Mouse (Mus musculus) T-cell, adult 2 months (primary cell): ENCODE results near the gene Rbm19.

Experiments
- DNase-seq: peaks from one replicate; pipeline ENCODE4 v3.0.0; 2022; ENCODE audit warnings: low spot score

Gene Rbm19

DNA sequence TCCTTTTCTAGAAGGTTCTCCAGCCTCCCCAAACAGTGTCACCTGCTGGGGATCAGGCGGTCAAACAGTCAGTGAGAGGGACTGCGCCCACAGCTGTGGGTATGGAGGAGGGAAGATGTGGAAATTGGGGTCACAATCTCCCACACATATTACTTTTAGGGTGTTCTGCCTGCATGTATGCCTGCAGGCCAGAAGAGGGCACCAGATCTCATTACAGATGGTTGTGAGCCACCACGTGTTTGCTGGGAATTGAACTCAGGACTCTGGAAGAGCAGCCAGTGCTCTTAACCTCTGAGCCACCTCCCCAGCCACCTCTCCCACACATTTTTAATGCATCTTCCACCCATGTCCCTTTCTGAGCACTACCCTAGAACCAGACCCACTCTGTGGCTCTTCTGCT is 88.1 kb downstream of the Rbm19 start:
- DNase-seq: no peak

DNA sequence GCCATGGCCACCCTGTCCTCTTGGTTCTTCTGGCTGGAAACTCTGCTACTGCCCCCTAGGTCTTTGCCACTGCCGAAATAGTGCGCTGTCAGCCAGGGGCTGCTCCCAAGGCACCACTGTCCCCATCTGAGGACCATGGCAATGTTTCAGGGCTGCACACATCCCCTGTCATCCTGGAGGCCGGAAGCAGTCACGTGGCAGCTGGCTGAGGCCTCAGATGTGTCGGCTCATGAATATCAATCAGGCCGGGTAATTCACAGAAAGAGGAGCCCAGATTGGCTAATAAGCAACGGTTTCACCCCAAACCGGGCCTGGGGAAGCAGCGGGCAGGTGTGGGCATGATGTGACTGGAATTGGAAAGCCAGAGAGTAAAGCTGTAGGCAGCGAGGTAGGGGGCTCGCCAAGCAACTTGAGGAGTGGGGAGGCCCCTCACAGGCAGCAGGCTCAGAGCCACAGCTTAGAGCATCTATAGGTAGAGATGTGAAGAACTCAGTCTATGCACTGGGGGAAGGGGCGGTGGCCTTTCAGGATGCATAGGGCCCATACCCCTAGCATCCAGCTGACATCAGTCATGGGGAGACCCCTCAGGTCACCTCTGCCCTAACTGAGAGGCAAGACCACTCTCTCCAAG is 90.2 kb downstream of the Rbm19 start:
- DNase-seq: no peak

DNA sequence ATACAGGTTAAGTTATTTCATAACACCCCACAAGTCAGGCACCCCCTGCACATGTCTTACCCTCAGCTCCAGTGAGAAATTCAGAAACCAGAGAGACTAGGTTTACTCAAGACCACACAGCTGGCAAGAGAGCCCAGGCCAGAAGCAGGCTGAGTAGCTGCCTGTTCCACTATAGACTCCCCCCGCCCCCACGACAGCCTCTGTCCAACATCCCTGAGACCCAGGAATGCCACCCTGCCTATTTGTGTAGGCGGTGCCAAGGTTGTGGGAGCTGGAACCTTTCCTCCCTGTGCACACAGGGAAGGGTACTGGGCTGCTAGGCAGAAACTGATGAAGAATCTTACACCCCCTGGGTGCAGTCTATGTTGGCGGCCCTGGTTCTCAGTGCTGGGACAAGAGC is 91.2 kb downstream of the Rbm19 start:
- DNase-seq: no peak

DNA sequence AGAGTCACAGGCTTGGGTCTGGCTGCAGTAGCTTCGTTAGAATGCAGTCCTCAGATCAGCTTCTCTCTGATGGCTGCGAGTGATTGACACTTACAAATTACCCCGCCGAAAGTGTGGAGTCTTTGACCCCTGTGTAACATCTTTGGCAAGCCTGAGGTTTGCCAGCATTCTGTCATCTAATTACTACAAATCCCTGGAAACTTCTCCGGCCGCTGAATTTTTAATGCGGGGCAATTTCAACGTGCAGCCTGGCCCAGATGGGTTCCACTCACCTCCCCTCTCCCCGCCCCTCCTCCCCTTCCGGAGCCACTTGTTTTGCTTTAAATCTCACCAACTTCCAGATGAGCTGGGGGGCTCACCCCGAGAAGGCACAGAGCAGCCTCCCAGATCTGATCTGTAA is 94.4 kb downstream of the Rbm19 start:
- no peak for DNase-seq

DNA sequence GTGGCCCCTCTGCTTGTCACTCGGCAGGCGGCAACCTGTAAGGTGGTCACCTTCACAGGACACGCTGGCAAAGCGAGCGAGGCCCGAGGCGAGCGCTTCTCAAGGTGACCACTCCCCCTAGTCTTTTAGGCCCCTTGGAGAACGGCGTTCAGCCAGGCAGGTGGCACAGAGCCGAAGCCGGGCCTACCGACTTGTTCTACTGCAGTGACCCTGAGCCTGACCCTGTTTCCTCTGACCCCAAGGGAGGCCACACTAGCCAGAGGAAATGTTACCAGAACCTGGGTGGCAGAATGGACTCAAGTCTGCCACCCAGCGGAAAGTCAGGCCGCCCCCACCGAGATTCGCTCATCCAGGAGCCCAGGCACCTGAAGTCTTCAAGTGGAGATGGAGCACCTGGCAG is 94.9 kb downstream of the Rbm19 start:
- no peak for DNase-seq

DNA sequence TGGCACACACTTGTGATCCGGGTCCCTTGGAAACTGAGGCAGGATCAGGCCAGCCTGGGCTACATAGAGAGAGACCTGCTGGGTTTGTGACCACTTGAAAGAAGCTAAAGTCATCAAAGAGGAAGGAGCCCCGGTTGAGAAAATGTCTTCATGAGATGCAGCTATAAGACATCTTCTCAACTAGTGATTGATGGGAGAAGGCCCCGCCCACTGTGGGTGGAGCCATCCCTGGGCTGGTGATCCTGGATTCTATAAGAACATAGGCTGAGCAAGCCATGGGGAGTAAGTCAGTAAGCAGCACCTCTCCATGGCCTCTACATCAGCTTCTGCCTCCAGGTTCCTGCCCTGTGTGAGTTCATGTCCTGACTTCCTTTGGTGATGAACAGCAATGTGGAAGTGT is 98.2 kb downstream of the Rbm19 start:
- DNase-seq: no peak

DNA sequence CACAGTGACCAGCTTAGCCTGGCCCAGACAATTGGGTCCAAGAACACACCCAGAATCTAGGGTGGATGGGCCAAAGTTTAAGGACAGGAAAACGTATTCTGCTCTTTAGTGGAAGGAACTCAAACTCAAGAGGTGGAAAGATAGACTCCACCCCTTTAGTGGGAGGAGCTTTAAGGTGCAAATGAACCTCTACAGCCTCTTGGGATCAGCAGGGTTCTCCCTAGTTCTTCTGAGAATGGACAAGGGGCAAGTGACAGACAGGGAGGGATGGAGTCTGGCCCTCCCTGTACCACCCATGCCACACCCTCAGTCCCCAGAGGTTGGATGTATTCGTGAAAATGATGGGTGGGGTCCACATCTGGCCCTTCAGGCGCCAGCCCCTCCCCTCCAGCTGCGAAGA is 105.0 kb downstream of the Rbm19 start:
- no peak for DNase-seq

DNA sequence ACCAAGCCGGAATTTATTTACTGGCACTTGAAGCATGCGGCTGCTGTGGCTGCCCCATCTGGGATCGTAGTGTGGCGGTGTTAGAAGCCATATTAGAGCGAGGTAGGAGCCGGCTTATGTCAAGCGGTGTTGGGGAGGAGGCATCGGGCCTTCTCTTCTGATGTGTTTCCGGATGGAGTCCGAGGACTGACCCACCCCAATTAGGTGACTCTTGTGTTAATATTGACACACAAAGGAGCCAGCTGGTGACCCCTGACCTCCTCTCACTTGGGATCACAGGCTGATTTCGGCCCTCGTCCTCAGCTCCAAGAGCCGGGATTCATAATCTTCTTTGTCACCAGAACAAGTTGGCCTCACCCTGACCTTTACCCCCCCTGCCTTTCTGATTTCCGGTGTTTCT is 109.1 kb downstream of the Rbm19 start:
- no peak for DNase-seq

DNA sequence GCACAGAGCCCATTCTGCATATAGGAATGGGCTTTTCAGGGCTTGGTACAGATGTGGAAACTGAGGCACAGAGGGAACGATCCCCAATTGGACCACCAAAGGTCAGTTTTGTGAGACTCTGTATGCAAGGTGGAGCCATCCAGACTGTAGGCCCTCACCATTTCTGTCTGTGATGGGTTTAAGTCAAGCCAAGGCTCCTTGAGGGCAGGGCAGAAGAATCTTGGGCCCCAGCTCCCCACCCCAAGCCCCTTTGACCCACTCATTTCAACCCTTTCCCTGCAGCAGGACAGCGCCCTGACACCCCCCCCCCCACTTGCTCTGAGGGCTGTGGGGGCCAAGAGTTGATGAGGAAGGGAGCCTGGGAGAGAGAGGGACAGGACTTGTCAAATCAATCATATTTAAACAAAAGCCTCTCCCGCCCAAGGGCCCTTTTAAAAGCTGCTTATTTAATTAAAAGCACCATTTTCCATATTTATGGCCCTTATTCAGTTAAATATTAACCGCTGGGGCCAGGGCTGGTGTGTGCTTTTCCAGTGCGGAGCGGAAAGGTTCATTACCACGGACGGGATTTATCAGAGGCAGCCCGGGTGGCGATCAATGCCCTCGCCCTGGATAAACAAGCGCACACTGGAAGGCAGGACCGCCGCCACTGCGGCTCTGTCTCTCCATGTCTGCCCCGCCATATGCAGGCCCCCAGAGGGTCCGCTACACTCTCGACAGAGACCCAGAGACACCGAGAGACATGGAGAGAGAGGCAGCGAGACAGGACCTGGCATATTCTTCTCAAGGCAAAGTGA is 112.5 kb downstream of the Rbm19 start:
- no peak for DNase-seq

DNA sequence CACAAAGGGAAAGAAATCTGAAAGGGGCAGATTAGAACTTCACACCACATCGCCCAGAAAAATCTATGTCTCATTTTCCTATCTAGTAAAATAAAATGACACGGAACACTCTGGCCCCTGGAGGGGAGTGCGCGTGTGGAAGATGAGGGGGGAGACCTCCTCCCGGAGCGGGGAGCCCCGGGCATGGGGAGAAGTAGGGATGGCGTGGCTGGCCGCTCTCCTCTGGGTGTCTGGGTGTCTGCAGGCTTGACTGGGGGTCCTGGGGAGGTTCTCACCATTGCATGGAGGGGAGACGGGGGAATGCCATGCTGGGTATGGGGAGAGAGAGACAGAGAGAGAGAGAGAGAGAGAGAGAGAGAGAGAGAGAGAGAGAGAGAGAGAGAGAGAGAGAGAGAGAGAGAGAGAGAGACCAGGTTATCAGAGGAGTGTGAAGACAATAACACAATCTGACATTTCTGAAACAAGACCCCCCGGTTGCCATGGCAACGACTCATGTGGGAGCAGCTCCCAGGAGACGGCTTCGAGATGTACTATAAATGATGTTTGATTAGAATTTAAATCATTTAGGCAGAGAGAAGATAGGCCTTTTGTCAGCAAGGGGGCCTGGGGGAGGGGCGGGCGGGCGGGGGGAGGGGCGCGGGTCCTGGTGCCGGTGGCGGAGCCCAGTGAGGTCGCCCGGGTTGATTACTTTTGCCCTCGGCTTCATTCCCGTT is 115.3 kb downstream of the Rbm19 start:
- DNase-seq: no peak

DNA sequence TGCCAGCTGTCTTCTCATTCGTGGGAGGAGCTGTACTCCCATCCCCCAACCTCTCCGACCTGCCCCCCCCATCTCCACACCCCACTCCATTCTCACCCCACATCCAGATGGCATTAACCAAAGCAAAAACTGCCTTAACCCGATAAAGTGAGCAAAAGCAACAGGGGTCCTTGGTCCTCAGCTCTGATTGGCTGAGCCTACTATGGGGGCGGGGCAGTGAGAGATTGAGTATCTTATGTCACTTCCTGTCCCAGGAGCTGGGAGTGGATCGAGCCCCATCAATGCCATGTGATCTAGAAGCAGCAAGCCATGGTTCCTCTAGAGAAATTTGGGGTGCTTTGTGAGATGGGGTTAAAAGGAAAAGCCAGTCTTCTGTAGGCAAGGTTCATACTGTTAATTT is 118.9 kb downstream of the Rbm19 start:
- no peak for DNase-seq

DNA sequence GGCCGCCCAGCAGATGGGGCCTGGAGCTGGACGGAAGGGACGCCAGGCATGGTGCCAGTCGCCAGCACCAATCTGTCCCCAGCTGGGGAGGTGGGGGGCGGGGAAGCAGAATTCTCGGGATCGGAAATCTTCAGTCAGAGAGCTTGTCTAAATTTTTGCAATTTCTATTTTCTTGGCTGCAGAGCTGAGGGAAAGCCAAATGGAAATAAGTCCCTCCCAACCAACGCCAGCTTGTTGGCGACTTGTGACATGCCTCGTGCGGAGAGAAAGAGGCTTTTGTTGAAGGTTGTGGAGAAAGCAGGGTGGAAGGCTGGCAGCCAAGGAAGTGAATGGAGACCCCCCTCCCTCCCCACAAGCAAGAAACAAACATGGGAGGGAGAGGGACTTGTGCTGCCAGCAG is 119.3 kb downstream of the Rbm19 start:
- DNase-seq: no peak

DNA sequence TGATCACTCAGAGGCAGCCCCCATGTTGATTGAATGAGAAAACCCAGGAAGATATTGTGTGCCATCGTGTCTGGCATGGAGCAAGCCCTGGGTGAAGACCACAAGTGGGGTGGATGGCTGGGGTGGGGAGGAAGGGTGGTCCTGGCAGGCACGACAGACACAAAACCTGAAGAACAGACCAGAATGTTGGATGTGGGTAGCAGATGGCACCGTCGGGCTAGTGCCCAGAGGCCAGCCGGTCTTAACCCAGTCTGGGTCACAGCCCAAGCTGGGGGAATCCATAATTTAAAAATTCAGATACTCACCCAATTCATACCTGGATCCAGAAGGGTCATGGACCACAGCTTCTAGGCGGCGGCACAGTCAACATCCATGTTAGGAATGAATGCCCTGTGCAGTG is 123.8 kb downstream of the Rbm19 start:
- DNase-seq: no peak

DNA sequence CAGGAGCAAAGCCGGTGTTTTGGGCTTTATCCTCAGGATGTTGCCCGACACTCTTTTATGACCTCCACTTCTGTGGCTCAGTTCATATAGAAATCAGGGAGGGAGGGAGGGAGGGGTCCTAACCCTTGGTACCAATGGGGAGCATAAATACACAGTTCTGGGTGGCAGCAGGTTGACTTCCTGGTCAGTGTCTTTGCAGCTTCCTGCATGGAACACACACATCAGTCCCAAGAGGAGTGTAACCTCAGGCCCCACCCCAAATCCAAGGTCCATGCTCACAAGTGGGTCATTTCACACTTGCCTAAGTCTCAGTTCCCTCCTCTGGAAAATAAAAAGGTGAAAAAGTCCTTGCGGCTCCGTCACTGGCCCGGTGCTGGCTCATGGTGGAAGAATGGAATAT is 129.1 kb downstream of the Rbm19 start:
- no peak for DNase-seq
